Mouse (Mus musculus) bone marrow macrophage, adult 2 months (primary cell): ENCODE data around the gene Csnk2b.

Experiments used
- CTCF ChIP-seq: IDR thresholded peaks from 2 replicates; pipeline ENCODE4 v1.5.1; 2012; ENCODE audit warnings: low read depth, mild to moderate bottlenecking, low read length, moderate library complexity
- POLR2A ChIP-seq: IDR thresholded peaks from 2 replicates; pipeline ENCODE4 v1.6.1; 2012; ENCODE audit warnings: mild to moderate bottlenecking, low read depth, low read length, borderline replicate concordance

DNA sequence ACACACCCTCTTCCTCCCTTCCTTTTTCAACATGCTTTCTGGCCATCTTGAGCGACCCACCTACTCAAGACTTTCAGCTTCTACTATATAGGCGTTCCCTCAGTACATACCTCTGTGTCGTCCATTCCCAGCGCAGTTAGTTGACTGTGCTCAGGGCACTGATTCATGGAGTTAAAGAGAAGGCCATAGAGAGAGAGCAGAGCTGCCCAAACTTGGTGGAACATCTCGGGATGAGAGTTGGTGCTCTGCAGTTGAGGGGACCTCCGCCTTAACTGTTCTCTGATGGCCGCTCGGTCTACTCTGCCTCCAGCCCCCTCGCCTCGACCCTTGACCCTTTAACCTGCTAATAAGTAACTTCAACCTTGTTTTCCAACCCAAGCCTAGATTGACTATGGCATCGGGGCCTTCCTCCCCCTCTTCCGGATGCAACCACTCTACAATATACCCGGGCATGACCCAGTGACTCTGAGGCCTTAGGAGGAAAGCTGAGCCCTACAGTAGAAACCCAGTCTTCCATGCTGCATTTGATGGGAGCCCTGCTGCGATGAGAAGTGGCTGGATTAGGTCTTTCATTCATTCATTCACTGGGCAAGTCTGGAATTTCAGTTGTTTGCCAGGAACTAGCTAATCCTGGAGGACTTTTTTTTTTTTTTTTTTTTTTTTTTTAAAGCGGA, 9.8 kb upstream of the Csnk2b start, which contains the start of gene Apom:
- TF ChIP-seq CTCF (no peak), POLR2A (no peak)
